Mouse (Mus musculus) myocyte (in vitro differentiated cells): ENCODE data around the gene Akr1d1. TPM values are rescaled to one million over a fixed set of nuclear protein-coding genes. Genes with fewer than 3 reads are reported as not detected.

ENCODE experiments used
- H3K27me3 ChIP-seq: one replicate; pipeline ENCODE4 v1.6.1; 2011; ENCODE audit not compliant: control insufficient read depth, insufficient read depth, insufficient read length
- H3K36me3 ChIP-seq: one replicate; pipeline ENCODE4 v1.6.1; 2011; ENCODE audit not compliant: control insufficient read depth, insufficient read depth
- H3K4me2 ChIP-seq: one replicate; pipeline ENCODE4 v1.6.1; 2011; ENCODE audit warnings: low read depth, control low read depth
- H3K4me3 ChIP-seq: one replicate; pipeline ENCODE4 v1.5.1; 2011; ENCODE audit warnings: mild to moderate bottlenecking, control low read depth, moderate library complexity
- H3K79me2 ChIP-seq: one replicate; pipeline ENCODE4 v1.6.1; 2011; ENCODE audit not compliant: control insufficient read depth, insufficient read depth
- H3ac ChIP-seq: one replicate; pipeline ENCODE4 v1.6.1; 2011; ENCODE audit not compliant: control insufficient read depth, insufficient read length
- CEBPB ChIP-seq: IDR thresholded peaks from 2 replicates; pipeline ENCODE4 v1.6.1; 2011; ENCODE audit warnings: mild to moderate bottlenecking, moderate library complexity; ENCODE audit not compliant: poor library complexity, insufficient read depth, severe bottlenecking
- E2F4 ChIP-seq: IDR thresholded peaks from one replicate; pipeline ENCODE4 v1.6.1; 2011; ENCODE audit warnings: mild to moderate bottlenecking, control low read depth, moderate library complexity; ENCODE audit not compliant: insufficient read depth
- MAX ChIP-seq: IDR thresholded peaks from one replicate; pipeline ENCODE4 v1.6.1; 2011; ENCODE audit warnings: low read depth, mild to moderate bottlenecking, control low read depth
- MYOD1 ChIP-seq, 3 experiments: IDR thresholded peaks; one replicate each; pipeline ENCODE4 v1.6.1; 2011; ENCODE audit warnings: control low read depth in 2 of 3, low read depth in 2 of 3, mild to moderate bottlenecking in 2 of 3, moderate library complexity in 1 of 3; ENCODE audit not compliant: insufficient read length in 2 of 3, control insufficient read depth in 1 of 3
- MYOG ChIP-seq, 3 experiments: IDR thresholded peaks; one replicate each; pipeline ENCODE4 v1.6.1; 2011; ENCODE audit warnings: control low read depth in 2 of 3, low read depth in 2 of 3, mild to moderate bottlenecking in 2 of 3; ENCODE audit not compliant: insufficient read length in 2 of 3, control insufficient read depth in 1 of 3, insufficient read depth in 1 of 3
- POLR2A ChIP-seq: IDR thresholded peaks from one replicate; pipeline ENCODE4 v1.6.1; 2011; ENCODE audit warnings: low read depth, mild to moderate bottlenecking, control low read depth, moderate library complexity; ENCODE audit not compliant: insufficient read length
- POLR2AphosphoS2 ChIP-seq: IDR thresholded peaks from one replicate; pipeline ENCODE4 v1.6.1; 2011; ENCODE audit warnings: low read depth, control low read depth; ENCODE audit not compliant: insufficient read length
- REST ChIP-seq: IDR thresholded peaks from one replicate; pipeline ENCODE4 v1.6.1; 2011; ENCODE audit warnings: mild to moderate bottlenecking, control low read depth, moderate library complexity; ENCODE audit not compliant: insufficient read depth, insufficient read length
- SRF ChIP-seq: IDR thresholded peaks from one replicate; pipeline ENCODE4 v1.6.1; 2011; ENCODE audit warnings: low read depth; ENCODE audit not compliant: control insufficient read depth, insufficient read length
- TCF12 ChIP-seq: IDR thresholded peaks from one replicate; pipeline ENCODE4 v1.6.1; 2011; ENCODE audit warnings: mild to moderate bottlenecking, control low read depth; ENCODE audit not compliant: poor library complexity, insufficient read depth, severe bottlenecking
- TCF3 ChIP-seq: IDR thresholded peaks from one replicate; pipeline ENCODE4 v1.6.1; 2011; ENCODE audit warnings: low read depth, control low read depth; ENCODE audit not compliant: insufficient read length
- USF1 ChIP-seq: IDR thresholded peaks from one replicate; pipeline ENCODE4 v1.6.1; 2011; ENCODE audit warnings: low read depth, mild to moderate bottlenecking, control low read depth, moderate library complexity
- polyA plus RNA-seq: library from polyadenylated mRNA; unstranded; fragments of >200 nt; fragmentation: generic; extraction: Trizol; gene quantifications from one replicate; pipeline ENCODE4 v1.2.1, GENCODE M21; 2012; ENCODE audit warnings: missing spikeins

The Akr1d1 gene
- not detected for polyA plus RNA-seq

DNA sequence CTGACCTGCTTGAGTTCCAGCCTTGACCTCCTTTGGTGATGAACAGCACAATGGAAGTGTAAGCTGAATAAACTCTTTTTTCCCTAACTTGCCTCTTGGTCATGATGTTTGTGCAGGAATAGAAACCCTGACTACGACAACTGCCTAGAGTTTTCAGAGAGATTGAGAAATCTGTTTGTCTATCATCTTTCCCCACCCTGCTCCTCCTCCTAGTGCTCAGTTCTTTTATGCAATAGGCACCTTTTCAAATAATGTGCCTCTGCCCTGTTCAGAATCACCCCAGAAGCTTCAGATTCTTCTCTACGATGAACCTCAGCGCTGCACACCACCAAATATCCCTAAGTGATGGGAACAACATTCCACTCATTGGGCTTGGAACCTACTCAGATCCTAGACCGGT, at the start of gene Akr1d1:
Gene Akr1d1 (plus strand): TSS at position 234 of the 400 bp plus-strand sequence.
- no peaks in the 10 kb centered on the region for H3K79me2 ChIP-seq
- no peak within 1 kb of the TSS for H3ac ChIP-seq
- TF ChIP-seq MAX, result no peak
- no peaks in the 10 kb centered on the region for H3K36me3 ChIP-seq
- no peak within 1 kb of the TSS for H3K4me2 ChIP-seq
- no peak within 1 kb of the TSS for H3K4me3 ChIP-seq
- H3K27me3 ChIP-seq, result no peaks in the 10 kb centered on the region

DNA sequence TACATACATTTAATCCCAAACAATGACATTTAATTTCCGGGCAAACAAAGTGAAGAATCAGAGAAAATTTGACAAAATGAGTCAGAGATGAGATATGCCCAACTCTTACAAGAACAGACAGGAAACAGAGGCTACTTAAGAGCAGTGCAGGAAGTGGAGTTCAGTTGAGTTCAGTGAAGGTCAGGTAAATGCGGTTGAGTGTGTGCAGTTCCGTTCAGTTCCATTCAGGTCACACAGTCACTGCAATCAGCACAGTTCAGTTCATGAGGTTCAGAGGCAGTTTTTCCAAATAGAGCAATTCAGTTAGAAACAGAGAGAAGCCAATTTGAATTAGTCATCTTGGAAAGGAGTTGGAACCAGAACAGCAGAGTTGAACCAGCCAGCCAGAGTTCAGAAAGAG, 48.8 kb upstream of the Akr1d1 start:
- no peak overlapping the region for H3K4me2 ChIP-seq
- no peak overlapping the region for H3ac ChIP-seq
- no peaks in the 10 kb centered on the region for H3K36me3 ChIP-seq
- no peak for TF ChIP-seq MYOD1 (IDR thresholded peaks at IDR 0.05; ENCODE audit: control insufficient read depth in 1 of 3, insufficient read length in 2 of 3, low read depth in 2 of 3)
- no peak for TF ChIP-seq POLR2A
- no peak for TF ChIP-seq TCF3
- TF ChIP-seq USF1, result no peak
- TF ChIP-seq MAX, result no peak
- TF ChIP-seq E2F4, result no peak
- TF ChIP-seq POLR2AphosphoS2, result no peak
- TF ChIP-seq CEBPB, result no peak
- no peaks in the 10 kb centered on the region for H3K79me2 ChIP-seq
- no peak overlapping the region for H3K4me3 ChIP-seq
- H3K27me3 ChIP-seq, result no peaks in the 10 kb centered on the region

DNA sequence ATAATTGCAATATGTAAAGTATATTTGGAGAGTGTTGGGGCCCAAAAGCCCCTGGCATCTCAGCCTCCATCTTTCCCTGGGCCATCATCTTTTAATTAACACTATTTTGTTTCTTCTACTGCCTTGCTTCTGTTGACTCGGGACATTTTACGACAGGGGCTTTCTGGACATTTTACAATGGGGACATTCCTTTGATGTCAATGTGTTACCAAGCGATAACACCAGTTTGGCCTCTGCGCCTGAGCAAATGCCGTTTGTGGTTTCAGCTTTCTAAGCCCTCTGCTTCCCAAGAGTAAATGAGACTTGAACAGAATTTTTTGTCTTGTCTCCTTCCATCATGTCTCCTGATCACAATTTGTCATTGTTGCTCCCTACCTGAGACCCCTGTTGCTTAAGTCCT, 46.7 kb upstream of the Akr1d1 start:
- Histone ChIP-seq H3K4me2 (no peak overlapping the region), H3ac (no peak overlapping the region), H3K27me3 (no peaks in the 10 kb centered on the region), H3K4me3 (no peak overlapping the region), H3K79me2 (no peaks in the 10 kb centered on the region), H3K36me3 (no peaks in the 10 kb centered on the region)
- TF ChIP-seq POLR2A (no peak), TCF12 (no peak), SRF (no peak)

DNA sequence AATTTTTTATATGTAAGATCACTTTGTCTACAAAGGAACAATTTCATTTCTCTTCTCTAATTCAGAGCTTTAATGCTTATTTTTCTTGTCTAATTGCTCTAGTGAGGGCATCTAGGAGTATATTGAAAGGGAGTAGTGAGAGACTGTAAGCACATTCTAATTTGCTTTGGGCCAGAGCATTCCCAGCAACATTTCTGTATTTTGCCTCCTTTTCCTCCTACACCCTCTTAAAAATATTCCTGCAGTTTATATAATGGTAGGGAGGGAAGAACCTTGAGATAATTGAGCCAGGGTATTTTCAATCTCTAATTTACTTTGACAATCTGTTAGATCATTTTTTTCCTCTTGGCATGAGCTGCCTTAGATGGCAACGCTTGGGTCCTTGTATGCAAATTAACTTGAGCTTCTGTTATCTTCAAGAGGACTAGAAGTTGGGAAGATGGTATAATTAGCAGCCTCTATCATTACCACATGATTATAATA, 45.3 kb upstream of the Akr1d1 start:
- Histone ChIP-seq H3K4me3 (no peak overlapping the region), H3K79me2 (no peaks in the 10 kb centered on the region), H3K27me3 (no peaks in the 10 kb centered on the region), H3ac (no peak overlapping the region), H3K4me2 (no peak overlapping the region), H3K36me3 (no peaks in the 10 kb centered on the region)
- no peak for TF ChIP-seq REST
- TF ChIP-seq TCF3, result no peak
- no peak for TF ChIP-seq POLR2AphosphoS2
- no peak for TF ChIP-seq MYOG (IDR thresholded peaks at IDR 0.05; ENCODE audit: control insufficient read depth in 1 of 3, insufficient read depth in 1 of 3, insufficient read length in 2 of 3, low read depth in 2 of 3)
- no peak for TF ChIP-seq CEBPB
- TF ChIP-seq USF1, result no peak
- no peak for TF ChIP-seq SRF
- TF ChIP-seq MYOD1 (IDR thresholded peaks at IDR 0.05; ENCODE audit: control insufficient read depth in 1 of 3, insufficient read length in 2 of 3, low read depth in 2 of 3), result no peak
- no peak for TF ChIP-seq MAX
- no peak for TF ChIP-seq E2F4
- no peak for TF ChIP-seq TCF12
- no peak for TF ChIP-seq POLR2A

DNA sequence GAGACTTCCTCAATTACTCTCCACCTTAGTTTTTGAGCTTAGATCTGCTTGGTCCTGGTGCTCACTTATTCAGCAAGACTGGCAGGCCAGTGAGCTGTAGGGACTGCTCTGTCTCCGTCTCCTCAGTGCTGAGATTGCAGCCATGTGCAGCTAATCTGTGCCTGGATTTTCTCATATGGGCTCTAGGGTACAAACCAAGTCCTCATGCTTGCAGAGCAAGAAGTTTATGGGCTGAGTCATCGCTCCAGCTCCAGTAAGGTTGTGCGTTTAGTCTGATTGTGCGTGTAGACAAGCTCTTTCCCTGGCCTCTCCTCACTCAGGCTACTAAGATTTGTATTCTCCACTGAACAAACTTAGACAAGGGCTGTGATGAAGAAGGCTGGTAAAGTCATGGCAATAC, 43.5 kb upstream of the Akr1d1 start:
- H3K27me3 ChIP-seq, result no peaks in the 10 kb centered on the region
- no peaks in the 10 kb centered on the region for H3K79me2 ChIP-seq
- TF ChIP-seq TCF12, result no peak
- no peak for TF ChIP-seq SRF
- TF ChIP-seq MYOD1 (IDR thresholded peaks at IDR 0.05; ENCODE audit: control insufficient read depth in 1 of 3, insufficient read length in 2 of 3, low read depth in 2 of 3), result no peak
- no peak for TF ChIP-seq E2F4
- TF ChIP-seq MAX, result no peak
- TF ChIP-seq MYOG (IDR thresholded peaks at IDR 0.05; ENCODE audit: control insufficient read depth in 1 of 3, insufficient read depth in 1 of 3, insufficient read length in 2 of 3, low read depth in 2 of 3), result no peak
- TF ChIP-seq POLR2AphosphoS2, result no peak
- TF ChIP-seq CEBPB, result no peak
- TF ChIP-seq TCF3, result no peak
- H3K4me2 ChIP-seq, result no peak overlapping the region
- H3K36me3 ChIP-seq, result no peaks in the 10 kb centered on the region
- H3ac ChIP-seq, result no peak overlapping the region
- no peak overlapping the region for H3K4me3 ChIP-seq
